Mouse (Mus musculus): Measurements from ENCODE around the gene Tmod4.

DNA sequence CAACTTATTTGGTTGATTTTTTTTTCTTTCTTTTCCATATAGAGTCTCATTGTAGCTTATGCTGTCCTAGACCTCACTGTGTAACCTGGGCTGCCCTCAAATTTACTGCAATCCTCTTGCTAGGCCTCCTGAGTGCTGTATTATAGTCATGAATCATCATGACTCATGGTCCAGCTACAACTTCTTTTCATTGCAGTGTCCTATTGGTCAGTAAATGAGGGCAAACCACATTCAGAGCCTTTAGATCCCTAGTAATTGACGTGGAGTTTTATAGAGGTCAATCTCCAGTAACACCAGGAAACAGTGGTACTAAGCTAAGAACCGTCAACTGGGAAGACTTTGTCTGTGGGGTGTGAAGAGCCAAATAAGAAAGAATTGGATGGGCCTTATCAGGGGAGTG is 6.5 kb upstream of the Tmod4 start:
- TF ChIP-seq CTCF (conservative IDR thresholded peaks at IDR 0.05; ENCODE audit: insufficient read depth, insufficient read length, low read depth, low read length) (no peak), POLR2A (IDR thresholded peaks at IDR 0.05; ENCODE audit: low read depth, low read length) (no peak)
